Mouse (Mus musculus): ENCODE measurements around the gene Atf2. TPM values are rescaled to one million over a fixed set of nuclear protein-coding genes. Genes with fewer than 3 reads are reported as not detected.

The Atf2 gene
- polyA plus RNA-seq, 1 experiment from 2014 or later = 28.4 TPM

- DNase-seq (ENCODE audit: low spot score) (no peak), ATAC-seq (no peak)
- no peak overlapping the region for H3K27ac ChIP-seq (ENCODE audit: low read length)
- no peak overlapping the region for H3K4me3 ChIP-seq (ENCODE audit: low read depth, low read length)
- H3K9ac ChIP-seq (replicated peaks; ENCODE audit: low read depth) = no peak overlapping the region
- TF ChIP-seq EP300 (IDR thresholded peaks at IDR 0.05) (no peak), CTCF (IDR thresholded peaks at IDR 0.05) (no peak)
- H3K9me3 ChIP-seq (ENCODE audit: low read length) = no peaks in the 10 kb centered on the region
- no peak overlapping the region for H3K4me2 ChIP-seq (replicated peaks; ENCODE audit: low read depth, low read length)
- no peaks in the 10 kb centered on the region for H3K36me3 ChIP-seq (ENCODE audit: insufficient read depth, low read length)
- no peaks in the 10 kb centered on the region for H3K4me1 ChIP-seq (ENCODE audit: insufficient read depth, low read depth, low read length)
- WGBS = 57% methylated on average over 3 of the region's 3 CpGs
- H3K27me3 ChIP-seq (replicated peaks; ENCODE audit: insufficient read depth, low read length) = no peaks in the 10 kb centered on the region
Measured at GRCm38 (mm10) chr2:73925539-73925938, 33.1 kb upstream of the Atf2 start.

DNA sequence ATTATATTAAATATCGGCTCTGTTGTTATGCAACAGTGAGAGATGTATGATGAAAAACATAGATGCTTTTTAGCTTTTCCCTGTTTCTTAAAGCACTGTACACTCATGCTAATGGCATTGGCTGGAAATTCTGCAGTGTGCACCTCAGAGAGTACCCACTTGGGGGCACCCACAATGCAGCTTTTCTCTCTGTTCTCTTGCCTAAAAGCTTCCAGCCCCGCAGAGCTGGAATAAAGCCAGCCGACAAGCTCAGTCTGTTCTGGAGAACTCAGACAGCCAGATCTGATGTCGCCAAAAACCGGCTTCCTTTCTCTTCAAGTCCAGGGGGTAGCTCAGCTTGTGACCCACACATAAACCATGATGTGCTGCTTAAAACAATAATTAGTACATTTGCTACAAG, 32.6 kb upstream of the Atf2 start:
- WGBS = 14% methylated on average over 5 of the region's 5 CpGs
- no peaks in the 10 kb centered on the region for H3K36me3 ChIP-seq (ENCODE audit: insufficient read depth, low read length)
- H3K4me3 ChIP-seq (ENCODE audit: low read depth, low read length) = no peak overlapping the region
- H3K9ac ChIP-seq (replicated peaks; ENCODE audit: low read depth) = no peak overlapping the region
- peak; percentile 61 for TF ChIP-seq CTCF (IDR thresholded peaks at IDR 0.05)
- TF ChIP-seq EP300 (IDR thresholded peaks at IDR 0.05) = no peak
- no peaks in the 10 kb centered on the region for H3K9me3 ChIP-seq (ENCODE audit: low read length)
- no peaks in the 10 kb centered on the region for H3K27me3 ChIP-seq (replicated peaks; ENCODE audit: insufficient read depth, low read length)
- H3K4me1 ChIP-seq (ENCODE audit: insufficient read depth, low read depth, low read length) = no peaks in the 10 kb centered on the region
- H3K4me2 ChIP-seq (replicated peaks; ENCODE audit: low read depth, low read length) = no peak overlapping the region
- no peak overlapping the region for H3K27ac ChIP-seq (ENCODE audit: low read length)
- ATAC-seq = peak; percentile 48
- DNase-seq (ENCODE audit: low spot score) = peak; percentile 80

DNA sequence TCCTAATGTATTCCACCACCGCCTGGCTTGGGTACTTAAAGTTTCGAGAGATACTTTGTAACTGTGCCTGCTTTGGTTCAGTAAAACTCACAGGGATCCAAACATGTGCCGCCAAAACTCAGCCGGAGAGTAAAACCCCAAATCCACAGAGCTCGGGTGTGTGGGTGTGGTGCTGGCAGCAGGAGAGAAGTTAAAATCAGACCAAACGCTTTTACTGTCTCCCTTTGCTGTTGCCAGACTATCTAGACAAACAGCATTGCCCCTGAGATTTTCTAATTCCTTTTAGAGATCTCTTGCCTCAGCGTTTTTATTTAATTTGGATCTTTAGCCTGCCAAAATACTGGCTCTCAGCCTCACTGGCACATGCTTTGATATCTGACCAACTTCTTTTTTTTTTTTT, 27.2 kb upstream of the Atf2 start:
- no peak for TF ChIP-seq EP300 (IDR thresholded peaks at IDR 0.05)
- WGBS = 59% methylated on average over 7 of the region's 7 CpGs
- ATAC-seq = no peak
- H3K9me3 ChIP-seq (ENCODE audit: low read length) = no peaks in the 10 kb centered on the region
- H3K4me1 ChIP-seq (ENCODE audit: insufficient read depth, low read depth, low read length) = no peaks in the 10 kb centered on the region
- no peak overlapping the region for H3K9ac ChIP-seq (replicated peaks; ENCODE audit: low read depth)
- H3K4me3 ChIP-seq (ENCODE audit: low read depth, low read length) = no peak overlapping the region
- H3K36me3 ChIP-seq (ENCODE audit: insufficient read depth, low read length) = no peaks in the 10 kb centered on the region
- DNase-seq (ENCODE audit: low spot score) = no peak
- H3K27me3 ChIP-seq (replicated peaks; ENCODE audit: insufficient read depth, low read length) = no peaks in the 10 kb centered on the region
- no peak overlapping the region for H3K27ac ChIP-seq (ENCODE audit: low read length)
- no peak overlapping the region for H3K4me2 ChIP-seq (replicated peaks; ENCODE audit: low read depth, low read length)

DNA sequence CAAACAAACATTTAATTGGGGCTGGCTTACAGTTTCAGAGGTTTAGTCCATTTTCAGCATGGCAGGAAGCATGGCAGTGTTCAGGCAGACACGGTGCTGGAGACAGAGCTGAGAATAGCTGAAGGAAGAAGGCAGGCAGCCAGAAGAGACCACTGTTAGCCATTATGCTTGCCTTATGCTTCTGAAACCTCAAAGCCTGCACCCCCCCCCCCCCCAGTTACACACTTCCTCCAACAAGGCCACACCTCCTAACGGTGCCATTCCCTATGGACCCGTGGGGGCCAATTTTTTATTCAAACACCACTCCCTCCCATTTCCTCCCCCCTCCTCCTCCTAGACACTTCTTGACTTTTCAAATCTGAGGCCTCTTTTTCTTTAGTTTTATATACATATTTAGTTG, 19.8 kb upstream of the Atf2 start:
- H3K9me3 ChIP-seq (ENCODE audit: low read length) = no peaks in the 10 kb centered on the region
- no peak overlapping the region for H3K9ac ChIP-seq (replicated peaks; ENCODE audit: low read depth)
- no peak for DNase-seq (ENCODE audit: low spot score)
- H3K27ac ChIP-seq (ENCODE audit: low read length) = no peak overlapping the region
- 48% methylated on average over 3 of the region's 3 CpGs for WGBS
- no peak overlapping the region for H3K4me3 ChIP-seq (ENCODE audit: low read depth, low read length)
- ATAC-seq = no peak
- TF ChIP-seq EP300 (IDR thresholded peaks at IDR 0.05) = no peak
- TF ChIP-seq CTCF (IDR thresholded peaks at IDR 0.05) = no peak
- no peak overlapping the region for H3K4me2 ChIP-seq (replicated peaks; ENCODE audit: low read depth, low read length)
- H3K4me1 ChIP-seq (ENCODE audit: insufficient read depth, low read depth, low read length) = 0 out of 2 replicates have a peak, but pooled peaks cover 4% of the 10 kb centered on the region
- H3K27me3 ChIP-seq (replicated peaks; ENCODE audit: insufficient read depth, low read length) = no peaks in the 10 kb centered on the region
- peaks cover 18% of the 10 kb centered on the region; the same call in 1 of the 2 replicates for H3K36me3 ChIP-seq (ENCODE audit: insufficient read depth, low read length)

DNA sequence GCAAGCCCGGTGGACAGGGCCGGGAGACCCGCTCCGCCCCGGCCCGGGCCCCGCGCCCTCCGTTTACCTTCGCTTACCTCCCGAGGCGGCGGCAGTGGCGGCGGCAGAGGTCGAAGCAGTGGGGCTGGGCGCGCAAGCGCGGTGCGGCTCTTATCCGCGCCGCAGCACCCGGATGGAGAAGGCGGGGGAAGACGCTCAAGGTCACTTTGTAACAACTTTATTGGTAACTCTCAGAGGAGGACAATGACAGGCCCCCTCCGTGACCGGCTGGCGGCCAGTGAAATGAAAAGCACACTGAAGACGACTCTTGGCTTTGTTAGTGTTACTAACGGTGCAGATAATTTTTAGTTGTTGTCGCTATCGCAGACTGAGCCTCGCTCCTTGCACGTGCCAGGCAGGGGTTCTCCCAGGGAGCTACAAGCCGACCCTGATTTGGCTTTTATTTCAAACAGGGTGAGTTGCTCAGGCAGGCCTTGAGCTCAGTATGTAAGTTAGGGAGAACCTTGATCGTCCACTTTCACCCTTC, 18.8 kb upstream of the Atf2 start, which contains the start of gene Atp5g3:
Gene Atp5g3, minus strand, starts transcription at position 152 of the 526 bp plus-strand sequence.
- H3K4me1 ChIP-seq (ENCODE audit: insufficient read depth, low read depth, low read length) = 0 out of 2 replicates have a peak, but pooled peaks cover 4% of the 10 kb centered on the region
- no peaks in the 10 kb centered on the region for H3K27me3 ChIP-seq (replicated peaks; ENCODE audit: insufficient read depth, low read length)
- peak within 1 kb of the TSS; percentile 96 for H3K4me3 ChIP-seq (ENCODE audit: low read depth, low read length)
- TF ChIP-seq EP300 (IDR thresholded peaks at IDR 0.05) (peak; percentile 84), CTCF (IDR thresholded peaks at IDR 0.05) (peak; percentile 10; the same call in 1 of the 2 replicates)
- H3K9ac ChIP-seq (replicated peaks; ENCODE audit: low read depth) = peak within 1 kb of the TSS; percentile 98
- peak within 1 kb of the TSS; percentile 83 for H3K4me2 ChIP-seq (replicated peaks; ENCODE audit: low read depth, low read length)
- ATAC-seq = peak; percentile 98
- no peaks in the 10 kb centered on the region for H3K9me3 ChIP-seq (ENCODE audit: low read length)
- WGBS = 1% methylated on average over 37 of the region's 38 CpGs
- DNase-seq (ENCODE audit: low spot score) = peak; percentile 98
- peaks cover 23% of the 10 kb centered on the region; the same call in 1 of the 2 replicates for H3K36me3 ChIP-seq (ENCODE audit: insufficient read depth, low read length)
- peak within 1 kb of the TSS; percentile 98 for H3K27ac ChIP-seq (ENCODE audit: low read length)

GRCm38 (mm10) chr2:73910571-73911174, 18.2 kb upstream of the Atf2 start:
- Histone ChIP-seq H3K4me2 (replicated peaks; ENCODE audit: low read depth, low read length) (peak overlapping the region; percentile 83), H3K27ac (ENCODE audit: low read length) (peak overlapping the region; percentile 98), H3K9me3 (ENCODE audit: low read length) (no peaks in the 10 kb centered on the region), H3K9ac (replicated peaks; ENCODE audit: low read depth) (peak overlapping the region; percentile 98), H3K4me3 (ENCODE audit: low read depth, low read length) (peak overlapping the region; percentile 96), H3K4me1 (ENCODE audit: insufficient read depth, low read depth, low read length) (0 out of 2 replicates have a peak, but pooled peaks cover 4% of the 10 kb centered on the region), H3K36me3 (ENCODE audit: insufficient read depth, low read length) (peaks cover 23% of the 10 kb centered on the region; the same call in 1 of the 2 replicates), H3K27me3 (replicated peaks; ENCODE audit: insufficient read depth, low read length) (no peaks in the 10 kb centered on the region)
- WGBS = 2% methylated on average over 47 of the region's 50 CpGs
- ATAC-seq (peak; percentile 57), DNase-seq (ENCODE audit: low spot score) (peak; percentile 71)
- TF ChIP-seq EP300 (IDR thresholded peaks at IDR 0.05) (no peak), CTCF (IDR thresholded peaks at IDR 0.05) (no peak)
